Mouse (Mus musculus): ENCODE data around the gene Avpr2. TPM values are rescaled to one million over a fixed set of nuclear protein-coding genes. Genes with fewer than 3 reads are reported as not detected.

The Avpr2 gene
- polyA plus RNA-seq, 1 experiment from 2014 or later, result 23.3 TPM

DNA sequence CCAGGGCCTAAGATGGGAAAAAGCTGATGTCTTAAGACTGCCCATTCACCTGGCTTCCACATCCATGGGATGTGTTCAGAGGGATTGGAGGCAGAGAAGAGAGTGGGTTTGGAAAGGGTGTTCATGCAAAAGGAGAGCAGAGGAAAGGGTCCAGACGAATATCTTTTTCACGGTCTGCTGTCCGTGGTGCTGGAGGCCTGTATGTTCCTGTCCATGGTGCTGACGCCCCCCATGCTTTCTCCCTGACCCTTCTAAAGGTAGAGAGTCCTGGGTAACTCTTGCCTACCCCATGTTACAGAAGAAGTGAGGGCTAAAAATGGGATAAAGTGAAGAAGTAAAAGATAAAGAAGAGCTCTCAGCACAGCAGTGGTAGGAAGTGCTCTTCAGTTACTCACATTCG, 22.6 kb upstream of the Avpr2 start:
- WGBS, result 14% methylated on average over 5 of the region's 5 CpGs
- Histone ChIP-seq H3K4me2 (ENCODE audit: low read length) (no peak overlapping the region), H3K27me3 (ENCODE audit: insufficient read depth, low read length) (no peaks in the 10 kb centered on the region), H3K4me3 (replicated peaks; ENCODE audit: low read depth, low read length) (no peak overlapping the region), H3K4me1 (replicated peaks; ENCODE audit: insufficient read depth, low read length) (no peaks in the 10 kb centered on the region), H3K9ac (ENCODE audit: low read depth, low read length) (no peak overlapping the region), H3K27ac (no peak overlapping the region), H3K36me3 (ENCODE audit: insufficient read depth, low read length) (no peaks in the 10 kb centered on the region), H3K9me3 (replicated peaks; ENCODE audit: low read length) (no peaks in the 10 kb centered on the region)
- peak; percentile 45 for DNase-seq (ENCODE audit: low spot score)
- ATAC-seq (replicated peaks; ENCODE audit: low FRiP score, low read depth), result no peak
- TF ChIP-seq CTCF (IDR thresholded peaks at IDR 0.05; ENCODE audit: low read depth), result no peak

DNA sequence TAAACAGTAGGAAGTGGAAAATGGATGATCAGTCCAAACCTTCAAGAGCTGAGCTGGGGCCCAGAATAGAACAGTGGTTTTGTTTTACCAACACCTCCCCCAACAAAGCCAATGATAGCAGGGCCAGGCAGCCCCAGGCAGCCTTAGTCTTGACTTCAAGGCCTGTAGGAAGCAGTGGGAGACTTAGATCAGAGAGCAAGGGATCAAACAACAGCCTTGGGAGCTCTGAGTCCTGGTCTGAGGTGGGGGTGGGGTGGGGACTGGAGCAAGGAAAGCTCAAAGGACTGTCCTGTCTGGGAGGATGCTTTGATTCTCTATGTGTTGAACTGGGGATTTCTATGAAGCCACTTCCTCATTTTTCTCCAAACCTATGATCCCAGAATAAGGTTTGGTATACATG, 20.4 kb upstream of the Avpr2 start:
- no peak overlapping the region for H3K4me3 ChIP-seq (replicated peaks; ENCODE audit: low read depth, low read length)
- no peaks in the 10 kb centered on the region for H3K9me3 ChIP-seq (replicated peaks; ENCODE audit: low read length)
- no peaks in the 10 kb centered on the region for H3K36me3 ChIP-seq (ENCODE audit: insufficient read depth, low read length)
- H3K27me3 ChIP-seq (ENCODE audit: insufficient read depth, low read length), result no peaks in the 10 kb centered on the region
- no peak overlapping the region for H3K4me2 ChIP-seq (ENCODE audit: low read length)
- DNase-seq (ENCODE audit: low spot score), result no peak
- H3K27ac ChIP-seq, result no peak overlapping the region
- no peak overlapping the region for H3K9ac ChIP-seq (ENCODE audit: low read depth, low read length)
- TF ChIP-seq CTCF (IDR thresholded peaks at IDR 0.05; ENCODE audit: low read depth), result no peak
- no peak for ATAC-seq (replicated peaks; ENCODE audit: low FRiP score, low read depth)
- H3K4me1 ChIP-seq (replicated peaks; ENCODE audit: insufficient read depth, low read length), result no peaks in the 10 kb centered on the region

DNA sequence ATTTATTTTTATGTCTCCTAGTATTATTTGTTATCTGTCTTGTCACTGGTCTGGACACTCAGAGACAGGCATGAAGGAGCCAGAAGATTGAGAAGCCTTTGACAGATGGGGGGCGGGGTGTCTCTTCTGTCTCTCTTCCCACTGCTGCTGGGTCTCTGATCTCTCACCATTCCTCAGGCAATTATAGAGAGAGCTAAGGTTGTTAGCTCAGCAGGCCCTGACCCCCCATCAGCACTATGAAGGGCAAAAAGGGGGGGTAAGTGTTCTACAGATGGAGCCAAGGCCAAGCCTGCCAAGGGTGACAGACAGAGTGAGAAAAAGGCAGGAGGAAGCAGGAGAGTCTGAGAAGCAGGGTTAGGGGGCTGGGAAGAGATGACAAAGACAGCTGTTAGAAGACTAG, 19.9 kb upstream of the Avpr2 start:
- no peak overlapping the region for H3K9ac ChIP-seq (ENCODE audit: low read depth, low read length)
- 37% methylated on average over 1 of the region's 1 CpGs for WGBS
- no peak for DNase-seq (ENCODE audit: low spot score)
- no peaks in the 10 kb centered on the region for H3K27me3 ChIP-seq (ENCODE audit: insufficient read depth, low read length)
- no peak for ATAC-seq (replicated peaks; ENCODE audit: low FRiP score, low read depth)
- H3K4me1 ChIP-seq (replicated peaks; ENCODE audit: insufficient read depth, low read length), result no peaks in the 10 kb centered on the region
- H3K4me2 ChIP-seq (ENCODE audit: low read length), result no peak overlapping the region
- TF ChIP-seq CTCF (IDR thresholded peaks at IDR 0.05; ENCODE audit: low read depth), result no peak
- H3K9me3 ChIP-seq (replicated peaks; ENCODE audit: low read length), result no peaks in the 10 kb centered on the region
- H3K4me3 ChIP-seq (replicated peaks; ENCODE audit: low read depth, low read length), result no peak overlapping the region
- no peak overlapping the region for H3K27ac ChIP-seq
- H3K36me3 ChIP-seq (ENCODE audit: insufficient read depth, low read length), result no peaks in the 10 kb centered on the region

GRCm38 (mm10) chrX:73875881-73876280, 16.0 kb upstream of the Avpr2 start:
- H3K4me2 ChIP-seq (ENCODE audit: low read length), result no peak overlapping the region
- no peak overlapping the region for H3K4me3 ChIP-seq (replicated peaks; ENCODE audit: low read depth, low read length)
- 71% methylated on average over 2 of the region's 2 CpGs for WGBS
- no peaks in the 10 kb centered on the region for H3K27me3 ChIP-seq (ENCODE audit: insufficient read depth, low read length)
- no peaks in the 10 kb centered on the region for H3K9me3 ChIP-seq (replicated peaks; ENCODE audit: low read length)
- no peak overlapping the region for H3K27ac ChIP-seq
- no peaks in the 10 kb centered on the region for H3K36me3 ChIP-seq (ENCODE audit: insufficient read depth, low read length)
- no peak overlapping the region for H3K9ac ChIP-seq (ENCODE audit: low read depth, low read length)
- no peak for ATAC-seq (replicated peaks; ENCODE audit: low FRiP score, low read depth)
- DNase-seq (ENCODE audit: low spot score), result no peak
- TF ChIP-seq CTCF (IDR thresholded peaks at IDR 0.05; ENCODE audit: low read depth), result no peak
- no peaks in the 10 kb centered on the region for H3K4me1 ChIP-seq (replicated peaks; ENCODE audit: insufficient read depth, low read length)

DNA sequence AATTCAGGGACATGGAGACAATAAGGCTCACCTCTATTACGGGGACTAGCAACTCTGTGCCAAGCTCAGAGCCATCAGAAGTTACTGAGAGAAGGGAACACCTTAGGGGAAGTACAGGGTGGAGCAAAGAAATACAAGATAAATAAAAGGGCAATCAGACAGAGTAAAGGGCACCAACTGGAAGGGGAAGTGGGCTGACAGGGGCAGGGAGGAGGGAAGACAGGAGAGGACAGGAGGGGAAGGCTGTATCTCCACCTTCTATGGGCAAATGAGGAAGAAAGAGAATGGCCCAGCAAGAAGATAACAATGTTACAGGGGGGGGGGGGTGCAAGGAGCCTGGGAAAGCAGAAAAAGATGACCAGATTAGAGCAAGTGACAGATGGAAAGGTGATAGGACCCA, 14.9 kb upstream of the Avpr2 start:
- Histone ChIP-seq H3K27ac (no peak overlapping the region), H3K4me3 (replicated peaks; ENCODE audit: low read depth, low read length) (no peak overlapping the region), H3K27me3 (ENCODE audit: insufficient read depth, low read length) (no peaks in the 10 kb centered on the region), H3K4me1 (replicated peaks; ENCODE audit: insufficient read depth, low read length) (no peaks in the 10 kb centered on the region), H3K4me2 (ENCODE audit: low read length) (no peak overlapping the region), H3K36me3 (ENCODE audit: insufficient read depth, low read length) (no peaks in the 10 kb centered on the region), H3K9me3 (replicated peaks; ENCODE audit: low read length) (no peaks in the 10 kb centered on the region), H3K9ac (ENCODE audit: low read depth, low read length) (no peak overlapping the region)
- ATAC-seq (replicated peaks; ENCODE audit: low FRiP score, low read depth) (no peak), DNase-seq (ENCODE audit: low spot score) (no peak)
- no peak for TF ChIP-seq CTCF (IDR thresholded peaks at IDR 0.05; ENCODE audit: low read depth)
- WGBS, result 77% methylated on average over 1 of the region's 1 CpGs

- ATAC-seq (replicated peaks; ENCODE audit: low FRiP score, low read depth), result peak; percentile 66
- no peak for TF ChIP-seq CTCF (IDR thresholded peaks at IDR 0.05; ENCODE audit: low read depth)
- peak overlapping the region; percentile 59 for H3K4me2 ChIP-seq (ENCODE audit: low read length)
- no peaks in the 10 kb centered on the region for H3K9me3 ChIP-seq (replicated peaks; ENCODE audit: low read length)
- H3K9ac ChIP-seq (ENCODE audit: low read depth, low read length), result 0 out of 2 replicates have a peak overlapping the region, but pooled peaks have one; percentile 27
- peak overlapping the region; percentile 84 for H3K27ac ChIP-seq
- H3K27me3 ChIP-seq (ENCODE audit: insufficient read depth, low read length), result no peaks in the 10 kb centered on the region
- 29% methylated on average over 47 of the region's 48 CpGs for WGBS
- H3K4me1 ChIP-seq (replicated peaks; ENCODE audit: insufficient read depth, low read length), result no peaks in the 10 kb centered on the region
- DNase-seq (ENCODE audit: low spot score), result peak; percentile 15
- peak overlapping the region; percentile 27 for H3K4me3 ChIP-seq (replicated peaks; ENCODE audit: low read depth, low read length)
- no peaks in the 10 kb centered on the region for H3K36me3 ChIP-seq (ENCODE audit: insufficient read depth, low read length)
Observed at GRCm38 (mm10) chrX:73880194-73881035, 11.5 kb upstream of the Avpr2 start.
